ENCODE assay signal across 24 mouse cellular contexts in the genomic region with DNA sequence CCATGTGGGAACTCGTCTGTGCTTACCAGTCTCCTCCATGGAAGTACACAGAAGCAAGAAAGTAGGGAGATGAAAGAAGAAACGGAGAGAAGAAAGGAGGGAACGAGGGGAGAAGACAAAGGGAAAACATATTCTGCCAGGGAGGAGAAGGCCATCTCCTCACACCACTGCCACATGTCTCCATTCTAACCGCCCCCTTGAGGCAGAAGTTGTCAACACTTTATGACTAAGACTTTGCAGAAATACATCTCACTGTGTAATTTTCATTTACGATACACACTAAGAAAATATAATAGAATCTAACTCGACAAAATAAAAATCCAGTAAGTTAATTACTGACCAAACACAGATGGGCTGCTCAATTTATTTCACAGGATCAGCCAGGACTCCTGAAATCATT. TPM values are rescaled to one million over a fixed set of nuclear protein-coding genes. Genes with fewer than 3 reads are reported as not detected.
DNase-seq lines count a peak whose midpoint lies in the region; ATAC-seq and TF ChIP-seq lines count a peak whose summit lies in the region.
"Had no signal": no experiment of that assay in that cellular context is flagged by ENCODE, and none has a peak within 500 bp of the region (broad histone marks: within the 10 kb centered on the region; RNA-seq: fewer than 3 reads in every experiment).

No protein-coding gene starts in this region.

- intact Hi-C loops in heart, adult 2 months (cut with DNase I): no loop called here
- intact Hi-C loops in heart, postnatal 14 days (cut with DNase I): loop anchor here (5.0 kb wide), 1 partner anchor 35 kb away; no protein-coding TSS in a partner anchor

- 73% methylated on average over 6 of the region's 6 CpGs for WGBS in heart, adult 2 months
- 83% methylated on average over 6 of the region's 6 CpGs for WGBS in intestine, postnatal 0 days
- 77% methylated on average over 6 of the region's 6 CpGs for WGBS in intestine, embryonic 16.5 days
- WGBS in liver, postnatal 0 days (ENCODE audit: insufficient replicate concordance): 82% methylated on average over 6 of the region's 6 CpGs

- no peak overlapping the region for H3K9ac ChIP-seq in heart, adult 2 months (ENCODE audit: low read depth, low read length)
- no peak overlapping the region for H3K9ac ChIP-seq in intestine, postnatal 0 days (ENCODE audit: low read depth, low read length)
- no peak overlapping the region for H3K9ac ChIP-seq in intestine, embryonic 16.5 days (ENCODE audit: low read depth, low read length)
- no peak overlapping the region for H3K9ac ChIP-seq in liver, postnatal 0 days (replicated peaks)
- H3K9ac ChIP-seq: forebrain, embryonic 13.5 days; heart, embryonic 12.5 days; heart, embryonic 15.5 days; hindbrain, embryonic 12.5 days; hindbrain, embryonic 15.5 days had no signal

- no peaks in the 10 kb centered on the region for H3K9me3 ChIP-seq in intestine, postnatal 0 days (ENCODE audit: control insufficient read depth)
- H3K9me3 ChIP-seq in intestine, embryonic 16.5 days (ENCODE audit: control insufficient read depth, low read length): no peaks in the 10 kb centered on the region
- no peaks in the 10 kb centered on the region for H3K9me3 ChIP-seq in liver, postnatal 0 days (ENCODE audit: low read length)
- H3K9me3 ChIP-seq: forebrain, embryonic 13.5 days; heart, embryonic 12.5 days; heart, embryonic 15.5 days; hindbrain, embryonic 15.5 days had no signal

- H3K27me3 ChIP-seq in heart, adult 2 months (ENCODE audit: control insufficient read depth, insufficient read depth, low read length): no peaks in the 10 kb centered on the region
- no peaks in the 10 kb centered on the region for H3K27me3 ChIP-seq in intestine, postnatal 0 days (replicated peaks; ENCODE audit: control insufficient read depth, insufficient read depth, low read length)
- H3K27me3 ChIP-seq in intestine, embryonic 16.5 days (replicated peaks; ENCODE audit: control insufficient read depth, insufficient read depth, low read length): no peaks in the 10 kb centered on the region
- no peaks in the 10 kb centered on the region for H3K27me3 ChIP-seq in liver, postnatal 0 days (ENCODE audit: insufficient read depth, low read length)
- H3K27me3 ChIP-seq: forebrain, embryonic 13.5 days; heart, embryonic 12.5 days; heart, embryonic 15.5 days; hindbrain, embryonic 12.5 days; hindbrain, embryonic 15.5 days had no signal

- no peak for TF ChIP-seq POLR2A in heart, adult 2 months (IDR thresholded peaks at IDR 0.05; ENCODE audit: insufficient read depth, low read depth, low read length)

- no peaks in the 10 kb centered on the region for H3K79me2 ChIP-seq in heart, adult 2 months (replicated peaks; ENCODE audit: control insufficient read depth, insufficient read depth, low read length)

- no peak overlapping the region for H3K4me3 ChIP-seq in heart, adult 2 months
- H3K4me3 ChIP-seq in intestine, postnatal 0 days (ENCODE audit: low read depth, low read length): no peak overlapping the region
- H3K4me3 ChIP-seq in intestine, embryonic 16.5 days (ENCODE audit: low read length): no peak overlapping the region
- no peak overlapping the region for H3K4me3 ChIP-seq in liver, postnatal 0 days (ENCODE audit: low read depth, low read length)
- H3K4me3 ChIP-seq: forebrain, embryonic 10.5 days; forebrain, embryonic 13.5 days; heart, embryonic 12.5 days; heart, embryonic 15.5 days; hindbrain, embryonic 12.5 days; hindbrain, embryonic 15.5 days had no signal

- no peak overlapping the region for H3K4me2 ChIP-seq in intestine, postnatal 0 days (replicated peaks; ENCODE audit: low read depth)
- no peak overlapping the region for H3K4me2 ChIP-seq in intestine, embryonic 16.5 days (ENCODE audit: low read depth, low read length)
- H3K4me2 ChIP-seq in liver, postnatal 0 days (ENCODE audit: low read depth, low read length): no peak overlapping the region
- H3K4me2 ChIP-seq: forebrain, embryonic 13.5 days; heart, embryonic 12.5 days; heart, embryonic 15.5 days; hindbrain, embryonic 12.5 days; hindbrain, embryonic 15.5 days had no signal

- no peak for ATAC-seq in intestine, postnatal 0 days
- no peak for ATAC-seq in intestine, embryonic 16.5 days
- ATAC-seq in liver, postnatal 0 days: no peak
- ATAC-seq: forebrain, embryonic 13.5 days; forebrain, embryonic 16.5 days had no signal

- no peaks in the 10 kb centered on the region for H3K36me3 ChIP-seq in heart, adult 2 months (ENCODE audit: control insufficient read depth, insufficient read depth, low read length)
- no peaks in the 10 kb centered on the region for H3K36me3 ChIP-seq in intestine, postnatal 0 days (ENCODE audit: control insufficient read depth, insufficient read depth)
- no peaks in the 10 kb centered on the region for H3K36me3 ChIP-seq in intestine, embryonic 16.5 days (ENCODE audit: control insufficient read depth, insufficient read depth, low read length)
- no peaks in the 10 kb centered on the region for H3K36me3 ChIP-seq in liver, postnatal 0 days (replicated peaks; ENCODE audit: insufficient read depth, low read length)

- H3K27ac ChIP-seq in heart, adult 2 months: no peak overlapping the region
- H3K27ac ChIP-seq in intestine, postnatal 0 days (ENCODE audit: low read depth, low read length): no peak overlapping the region
- H3K27ac ChIP-seq in intestine, embryonic 16.5 days (ENCODE audit: low read length): no peak overlapping the region
- H3K27ac ChIP-seq in liver, postnatal 0 days (ENCODE audit: low read depth): no peak overlapping the region
- H3K27ac ChIP-seq: forebrain, embryonic 10.5 days; forebrain, embryonic 13.5 days; heart, embryonic 15.5 days; hindbrain, embryonic 12.5 days; hindbrain, embryonic 15.5 days had no signal

- no peaks in the 10 kb centered on the region for H3K4me1 ChIP-seq in heart, adult 2 months (ENCODE audit: control insufficient read depth, insufficient read depth, low read length)
- no peaks in the 10 kb centered on the region for H3K4me1 ChIP-seq in intestine, postnatal 0 days (replicated peaks; ENCODE audit: control insufficient read depth, insufficient read depth, low read length)
- no peaks in the 10 kb centered on the region for H3K4me1 ChIP-seq in intestine, embryonic 16.5 days (ENCODE audit: control insufficient read depth, insufficient read depth, low read length)
- H3K4me1 ChIP-seq in liver, postnatal 0 days (ENCODE audit: insufficient read depth): no peaks in the 10 kb centered on the region; the same call in 1 of the 2 replicates
- H3K4me1 ChIP-seq: forebrain, embryonic 10.5 days; forebrain, embryonic 13.5 days; heart, embryonic 12.5 days; heart, embryonic 15.5 days; hindbrain, embryonic 12.5 days; hindbrain, embryonic 15.5 days had no signal

- peak; percentile 27 for TF ChIP-seq CTCF in heart, adult 2 months (IDR thresholded peaks at IDR 0.05)
- TF ChIP-seq CTCF in intestine, postnatal 0 days (IDR thresholded peaks at IDR 0.05; ENCODE audit: low read depth): peak; percentile 32; the same call in 1 of the 2 replicates
- 0 out of 2 replicates have a peak, but pooled peaks have one; percentile 4 for TF ChIP-seq CTCF in liver, postnatal 0 days (IDR thresholded peaks at IDR 0.05; ENCODE audit: low read depth)

- no peak for TF ChIP-seq EP300 in heart, adult 2 months (IDR thresholded peaks at IDR 0.05; ENCODE audit: insufficient read depth, low read depth, low read length)
- TF ChIP-seq EP300 in liver, postnatal 0 days (IDR thresholded peaks at IDR 0.05; ENCODE audit: low read depth): no peak

- no peak for DNase-seq in heart, adult 2 months
- DNase-seq in heart, postnatal 14 days: no peak
- no peak for DNase-seq in liver, postnatal 0 days
- no peak for DNase-seq in liver
- DNase-seq in embryo, embryonic 9.5 days (ENCODE audit: extremely low spot score): no peak
- DNase-seq: adrenal gland, adult 2 months; adrenal gland, postnatal 14 days; B cell, adult 2 months; cerebellum, adult 11 months; cerebellum, adult 2 months; cerebellum, adult 9-11 months; cerebellum, postnatal 36 days; embryo, embryonic 11 days; gastrocnemius, postnatal 10 days; gastrocnemius, postnatal 36 days had no signal

RNA-seq across cellular contexts. Expression of a gene that starts 55.4 kb away (rescaled TPM):
- total RNA-seq in heart, adult 2 months (2021): 10 to 100 TPM; 15.9 to 16.6 TPM
- polyA plus RNA-seq in heart, adult 2 months (2012; rRNA removed): 6.5 and 11.1 TPM in 2 replicates
- total RNA-seq in heart, postnatal 14 days (2021): 10 to 100 TPM; 12.7 to 12.9 TPM
- polyA plus RNA-seq in intestine, postnatal 0 days (2015; fragmentation: Nextera tagmentation; extraction: Ambion mirVana): 12.8 and 13.6 TPM in 2 replicates
- polyA plus RNA-seq in intestine, embryonic 16.5 days (2015; fragmentation: Nextera tagmentation; extraction: Ambion mirVana): 32.3 and 34.1 TPM in 2 replicates
- 9.5 and 10.4 TPM in 2 replicates for polyA plus RNA-seq in liver, postnatal 0 days (2015; fragmentation: Nextera tagmentation; extraction: Ambion mirVana)
